Mouse (Mus musculus) MEL (cell line): ENCODE measurements around the gene Rubcn. TPM values are rescaled to one million over a fixed set of nuclear protein-coding genes. Genes with fewer than 3 reads are reported as not detected.

ENCODE experiments used
- DNase-seq: peaks from one replicate; pipeline ENCODE4 v3.0.0; 2011; ENCODE audit warnings: low read depth, low spot score
- H3K27ac ChIP-seq: 2 replicates; pipeline ENCODE4 v1.5.1; 2012; ENCODE audit warnings: low read depth, mild to moderate bottlenecking, control low read depth, low read length, moderate library complexity; ENCODE audit not compliant: control insufficient read depth
- H3K27me3 ChIP-seq, 2 experiments: fragments of 150-350 bp in 1 of 2; sonication (generic) in 1 of 2; 2 replicates each; pipeline ENCODE4 v1.6.1; 2012; ENCODE audit warnings: low read length in 2 of 2, mild to moderate bottlenecking in 2 of 2, improper control_type of control experiment in 1 of 2, moderate library complexity in 1 of 2; ENCODE audit not compliant: insufficient read depth in 2 of 2, control insufficient read depth in 1 of 2
- H3K36me3 ChIP-seq, 2 experiments: 2 replicates each; pipeline ENCODE4 v1.6.1; 2012 to 2014; ENCODE audit warnings: low read length in 2 of 2, improper control_type of control experiment in 1 of 2, inconsistent platforms in 1 of 2, mild to moderate bottlenecking in 1 of 2; ENCODE audit not compliant: insufficient read depth in 2 of 2, control insufficient read depth in 1 of 2
- H3K4me1 ChIP-seq, 2 experiments: fragments of 150-350 bp in 1 of 2; sonication (generic) in 1 of 2; 2 replicates each; pipeline ENCODE4 v1.6.1; 2012; ENCODE audit warnings: low read length in 2 of 2, improper control_type of control experiment in 1 of 2, mild to moderate bottlenecking in 1 of 2; ENCODE audit not compliant: insufficient read depth in 2 of 2, control insufficient read depth in 1 of 2
- H3K4me3 ChIP-seq, 2 experiments: fragments of 150-350 bp in 1 of 2; sonication (generic) in 1 of 2; 2 replicates each; pipeline ENCODE4 v1.5.1; 2012; ENCODE audit warnings: low read depth in 2 of 2, low read length in 2 of 2, mild to moderate bottlenecking in 2 of 2, moderate library complexity in 2 of 2, control low read depth in 1 of 2, improper control_type of control experiment in 1 of 2; ENCODE audit not compliant: control insufficient read depth in 1 of 2, insufficient read depth in 1 of 2
- H3K79me2 ChIP-seq: 2 replicates; pipeline ENCODE4 v1.6.1; 2012; ENCODE audit warnings: mild to moderate bottlenecking, low read length, moderate library complexity; ENCODE audit not compliant: control insufficient read depth, poor library complexity, insufficient read depth
- H3K9ac ChIP-seq: 2 replicates; pipeline ENCODE4 v1.6.1; 2012; ENCODE audit warnings: low read depth, mild to moderate bottlenecking, control low read depth, low read length, moderate library complexity; ENCODE audit not compliant: control insufficient read depth, poor library complexity, severe bottlenecking
- H3K9me3 ChIP-seq: fragments of 150-350 bp; sonication (generic); replicated peaks from 2 replicates; pipeline ENCODE4 v1.6.1; 2012; ENCODE audit warnings: mild to moderate bottlenecking, low read length, improper control_type of control experiment, moderate library complexity; ENCODE audit not compliant: insufficient read depth
- BHLHE40 ChIP-seq: IDR thresholded peaks from 2 replicates; pipeline ENCODE4 v1.6.1; 2012; ENCODE audit warnings: low read depth, mild to moderate bottlenecking, inconsistent platforms, low read length, improper control_type of control experiment, borderline replicate concordance
- CHD1 ChIP-seq: IDR thresholded peaks from 2 replicates; pipeline ENCODE4 v1.6.1; 2012; ENCODE audit warnings: low read depth, mild to moderate bottlenecking, inconsistent platforms, low read length, improper control_type of control experiment
- CHD2 ChIP-seq: IDR thresholded peaks from 2 replicates; pipeline ENCODE4 v1.6.1; 2011; ENCODE audit warnings: low read length, improper control_type of control experiment
- CTCF ChIP-seq, 3 experiments: IDR thresholded peaks in 2 of 3; conservative IDR thresholded peaks in 1 of 3; 2 replicates each; pipeline ENCODE4 v1.5.1; 2011 to 2012; ENCODE audit warnings: low read length in 3 of 3, low read depth in 2 of 3, mild to moderate bottlenecking in 2 of 3, improper control_type of control experiment in 1 of 3, inconsistent platforms in 1 of 3, mixed read lengths in 1 of 3, moderate library complexity in 1 of 3; ENCODE audit not compliant: control insufficient read depth in 1 of 3, insufficient read depth in 1 of 3, poor library complexity in 1 of 3, severe bottlenecking in 1 of 3
- E2F4 ChIP-seq: IDR thresholded peaks from 2 replicates; pipeline ENCODE4 v1.6.1; 2011; ENCODE audit warnings: low read depth, low read length, improper control_type of control experiment, borderline replicate concordance
- ETS1 ChIP-seq: IDR thresholded peaks from 2 replicates; pipeline ENCODE4 v1.6.1; 2012; ENCODE audit warnings: low read depth, mild to moderate bottlenecking, inconsistent platforms, low read length, improper control_type of control experiment, moderate library complexity
- GABPA ChIP-seq: IDR thresholded peaks from 2 replicates; pipeline ENCODE4 v1.6.1; 2012; ENCODE audit warnings: low read depth, mild to moderate bottlenecking, inconsistent platforms, low read length, improper control_type of control experiment, moderate library complexity
- HCFC1 ChIP-seq: IDR thresholded peaks from 2 replicates; pipeline ENCODE4 v1.6.1; 2012; ENCODE audit warnings: low read depth, mild to moderate bottlenecking, inconsistent platforms, low read length, improper control_type of control experiment, moderate library complexity
- MAFK ChIP-seq: IDR thresholded peaks from 2 replicates; pipeline ENCODE4 v1.6.1; 2011; ENCODE audit warnings: low read depth, mild to moderate bottlenecking, low read length, improper control_type of control experiment, borderline replicate concordance
- MAX ChIP-seq: IDR thresholded peaks from 2 replicates; pipeline ENCODE4 v1.6.1; 2011; ENCODE audit warnings: low read length, improper control_type of control experiment
- MAZ ChIP-seq: IDR thresholded peaks from 2 replicates; pipeline ENCODE4 v1.6.1; 2012; ENCODE audit warnings: low read depth, mild to moderate bottlenecking, inconsistent platforms, low read length, improper control_type of control experiment
- MXI1 ChIP-seq: IDR thresholded peaks from 2 replicates; pipeline ENCODE4 v1.6.1; 2011; ENCODE audit warnings: mild to moderate bottlenecking, low read depth, low read length, improper control_type of control experiment
- MYB ChIP-seq: IDR thresholded peaks from 2 replicates; pipeline ENCODE4 v1.6.1; 2011; ENCODE audit warnings: mild to moderate bottlenecking, low read depth, low read length, improper control_type of control experiment
- POLR2AphosphoS5 ChIP-seq: IDR thresholded peaks from 2 replicates; pipeline ENCODE4 v1.6.1; 2012; ENCODE audit warnings: low read depth, borderline replicate concordance, mild to moderate bottlenecking, inconsistent platforms, low read length, moderate library complexity, mixed read lengths
- RCOR1 ChIP-seq: IDR thresholded peaks from 2 replicates; pipeline ENCODE4 v1.6.1; 2012; ENCODE audit warnings: low read depth, mild to moderate bottlenecking, inconsistent platforms, low read length, improper control_type of control experiment
- SIN3A ChIP-seq: IDR thresholded peaks from 2 replicates; pipeline ENCODE4 v1.6.1; 2012; ENCODE audit warnings: low read length, improper control_type of control experiment, inconsistent platforms
- SMC3 ChIP-seq: IDR thresholded peaks from 2 replicates; pipeline ENCODE4 v1.6.1; 2011; ENCODE audit warnings: low read depth, low read length, improper control_type of control experiment
- TBP ChIP-seq: IDR thresholded peaks from 2 replicates; pipeline ENCODE4 v1.8.0; 2011; ENCODE audit warnings: low read depth, low read length, improper control_type of control experiment
- TCF12 ChIP-seq: IDR thresholded peaks from 2 replicates; pipeline ENCODE4 v1.6.1; 2014; ENCODE audit warnings: low read depth, mild to moderate bottlenecking, inconsistent platforms, low read length, improper control_type of control experiment, moderate library complexity
- USF1 ChIP-seq: IDR thresholded peaks from 2 replicates; pipeline ENCODE4 v1.6.1; 2014; ENCODE audit warnings: low read depth, mild to moderate bottlenecking, inconsistent platforms, low read length, improper control_type of control experiment, moderate library complexity
- ZC3H11A ChIP-seq: IDR thresholded peaks from 2 replicates; pipeline ENCODE4 v1.6.1; 2012; ENCODE audit warnings: low read depth, mild to moderate bottlenecking, inconsistent platforms, low read length, improper control_type of control experiment
- ZKSCAN1 ChIP-seq: IDR thresholded peaks from 2 replicates; pipeline ENCODE4 v1.6.1; 2012; ENCODE audit warnings: low read depth, mild to moderate bottlenecking, inconsistent platforms, low read length, improper control_type of control experiment, moderate library complexity
- ZNF384 ChIP-seq: IDR thresholded peaks from 2 replicates; pipeline ENCODE4 v1.6.1; 2012; ENCODE audit warnings: low read depth, mild to moderate bottlenecking, inconsistent platforms, low read length, improper control_type of control experiment
- polyA plus RNA-seq, 2 experiments: library from polyadenylated mRNA; stranded (reverse) in 1 of 2; unstranded in 1 of 2; fragments of >175 nt in 1 of 2; fragments of >200 nt in 1 of 2; gene quantifications; 2 replicates each; pipeline versions ENCODE4 v1.2.1 to v1.2.4; 2012; ENCODE audit warnings: low replicate concordance in 2 of 2, low read depth in 1 of 2; ENCODE audit not compliant: insufficient read length in 2 of 2, insufficient read depth in 1 of 2, missing spikeins in 1 of 2
- total RNA-seq: library from RNA; depleted of rRNA; stranded (reverse); fragments of 300-350 nt; gene quantifications from 2 replicates; pipeline ENCODE4 v1.2.3, GENCODE M21; 2012

The Rubcn gene
- total and polyA plus RNA-seq, 3 experiments = 10.2 to 14.6 TPM; not detected in 1

DNA sequence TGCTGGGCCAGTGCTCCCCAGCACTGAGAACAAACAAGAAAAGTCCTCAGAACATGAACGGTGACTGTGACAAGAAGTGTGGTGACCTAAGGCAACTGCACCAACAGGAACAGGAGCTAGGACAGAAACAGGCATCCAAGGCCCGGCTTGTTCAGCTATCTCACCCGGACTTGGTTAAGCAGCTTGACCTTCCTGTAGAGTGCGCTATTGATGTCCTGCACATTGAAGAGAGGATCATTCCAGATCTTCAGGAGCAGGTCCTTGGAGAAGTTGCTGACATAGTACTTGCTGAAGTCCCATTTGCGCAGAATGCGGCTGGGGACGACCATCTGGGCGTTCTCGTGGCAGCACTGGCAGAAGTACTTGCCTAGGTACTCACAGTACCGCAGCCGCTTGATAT lies 51.0 kb downstream of the Rubcn start:
- no peak for TF ChIP-seq ZC3H11A
- no peak for TF ChIP-seq CTCF (IDR thresholded peaks at IDR 0.05 in 2 of 3, conservative IDR thresholded peaks at IDR 0.05 in 1 of 3; ENCODE audit: control insufficient read depth in 1 of 3, insufficient read depth in 1 of 3, low read depth in 2 of 3, low read length in 3 of 3, poor library complexity in 1 of 3, severe bottlenecking in 1 of 3)
- no peak for TF ChIP-seq MAFK
- no peak for TF ChIP-seq CHD1
- TF ChIP-seq POLR2AphosphoS5 = no peak
- no peak for TF ChIP-seq E2F4
- TF ChIP-seq ZNF384 = no peak
- TF ChIP-seq GABPA = no peak
- no peak for TF ChIP-seq CHD2
- H3K4me1 ChIP-seq = peaks cover 0 to 14% of the 10 kb centered on the region in 2 experiments; a peak in 3 of 4 replicates
- no peaks in the 10 kb centered on the region for H3K79me2 ChIP-seq
- no peak overlapping the region for H3K9ac ChIP-seq
- no peaks in the 10 kb centered on the region for H3K9me3 ChIP-seq
- H3K36me3 ChIP-seq = peaks cover 0 to 12% of the 10 kb centered on the region in 2 experiments; a peak in 2 of 4 replicates
- H3K4me3 ChIP-seq = no peak overlapping the region
- no peak overlapping the region for H3K27ac ChIP-seq
- DNase-seq = no peak
- H3K27me3 ChIP-seq = no peaks in the 10 kb centered on the region

DNA sequence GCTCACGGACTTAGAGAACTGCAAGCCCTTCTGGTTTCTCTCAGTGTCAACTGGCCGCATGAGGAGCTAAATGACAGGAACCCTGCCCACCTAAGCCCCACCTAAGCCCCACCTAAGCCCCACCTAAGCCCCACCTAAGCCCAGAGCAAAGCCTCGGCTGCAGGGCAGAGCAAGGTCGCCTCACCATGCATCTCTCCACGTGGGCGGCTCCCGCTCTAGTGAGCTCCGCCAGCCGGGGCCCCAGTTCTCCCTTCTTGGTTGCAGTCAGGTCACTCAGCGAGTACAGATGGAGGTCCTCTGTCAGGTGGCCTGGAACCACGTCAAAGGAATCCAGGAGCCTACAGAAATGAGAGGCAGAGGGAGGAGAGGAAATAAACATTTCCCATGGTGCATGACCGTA lies 52.2 kb downstream of the Rubcn start:
- no peak for DNase-seq
- Histone ChIP-seq H3K4me3 (no peak overlapping the region), H3K9me3 (no peaks in the 10 kb centered on the region), H3K36me3 (peaks cover 0 to 6% of the 10 kb centered on the region in 2 experiments; a peak in 2 of 4 replicates)
- no peak for TF ChIP-seq BHLHE40
- no peak for TF ChIP-seq SIN3A
- TF ChIP-seq TCF12 = no peak
- TF ChIP-seq HCFC1 = no peak
- no peak for TF ChIP-seq MXI1
- no peak for TF ChIP-seq USF1
- no peak for TF ChIP-seq ETS1
- TF ChIP-seq CHD1 = no peak
- TF ChIP-seq ZKSCAN1 = no peak
- TF ChIP-seq SMC3 = no peak
- TF ChIP-seq MAZ = no peak
- no peak for TF ChIP-seq E2F4
- no peak for TF ChIP-seq MYB
- TF ChIP-seq RCOR1 = no peak
- no peak for TF ChIP-seq TBP
- TF ChIP-seq MAFK = no peak
- TF ChIP-seq MAX = no peak
- TF ChIP-seq, all 39 proteins: peak for 0
- Histone ChIP-seq H3K79me2 (no peaks in the 10 kb centered on the region), H3K4me1 (peaks cover 0 to 10% of the 10 kb centered on the region in 2 experiments; a peak in 3 of 4 replicates), H3K27me3 (no peaks in the 10 kb centered on the region), H3K9ac (no peak overlapping the region), H3K27ac (no peak overlapping the region)
